Mouse (Mus musculus) hindbrain, embryonic 13.5 days (tissue): ENCODE results near the gene Pcbp2. TPM values are rescaled to one million over a fixed set of nuclear protein-coding genes. Genes with fewer than 3 reads are reported as not detected.

ENCODE experiments used
- ATAC-seq: fragments of 200-750 bp; cut with Nextera tagmentation; 2 replicates; pipeline ENCODE4 v1.8.0; 2017; ENCODE audit warnings: moderate TSS enrichment; ENCODE audit not compliant: low FRiP score
- H3K27ac ChIP-seq: fragments of 300-500 bp; sonication (generic); 2 replicates; pipeline ENCODE4 v1.5.1; 2015; ENCODE audit warnings: inconsistent platforms, mild to moderate bottlenecking, moderate library complexity
- H3K27me3 ChIP-seq: fragments of 300-500 bp; sonication (generic); 2 replicates; pipeline ENCODE4 v1.6.1; 2015; ENCODE audit warnings: mild to moderate bottlenecking, inconsistent platforms
- H3K36me3 ChIP-seq: fragments of 300-500 bp; sonication (generic); 2 replicates; pipeline ENCODE4 v1.6.1; 2015; ENCODE audit warnings: mild to moderate bottlenecking, inconsistent platforms
- H3K4me1 ChIP-seq: fragments of 300-500 bp; sonication (generic); replicated peaks from 2 replicates; pipeline ENCODE4 v1.6.1; 2015; ENCODE audit warnings: inconsistent platforms
- H3K4me2 ChIP-seq: fragments of 300-500 bp; sonication (generic); 2 replicates; pipeline ENCODE4 v1.6.1; 2015; ENCODE audit warnings: inconsistent platforms, mild to moderate bottlenecking, moderate library complexity
- H3K4me3 ChIP-seq: fragments of 300-500 bp; sonication (generic); 2 replicates; pipeline ENCODE4 v1.5.1; 2015; ENCODE audit warnings: mild to moderate bottlenecking, inconsistent platforms
- H3K9ac ChIP-seq: fragments of 300-500 bp; sonication (generic); 2 replicates; pipeline ENCODE4 v1.6.1; 2015; ENCODE audit warnings: mild to moderate bottlenecking, inconsistent platforms
- H3K9me3 ChIP-seq: fragments of 300-500 bp; sonication (generic); 2 replicates; pipeline ENCODE4 v1.6.1; 2016; ENCODE audit warnings: inconsistent platforms
- WGBS: fragments of 180-500 bp; shearing (Covaris S2); methylation state at CpG from one replicate; pipeline ENCODE4 v1.1.7; 2015; 5-methylcytosine and 5-hydroxymethylcytosine counted together
- polyA plus RNA-seq: library from polyadenylated mRNA; unstranded; fragments of >200 nt; fragmentation: Nextera tagmentation; extraction: Ambion mirVana; gene quantifications from 2 replicates; pipeline ENCODE4 v1.2.1, GENCODE M21; 2015

The Pcbp2 gene
- polyA plus RNA-seq, 1 experiment from 2014 or later, result 148 TPM

DNA sequence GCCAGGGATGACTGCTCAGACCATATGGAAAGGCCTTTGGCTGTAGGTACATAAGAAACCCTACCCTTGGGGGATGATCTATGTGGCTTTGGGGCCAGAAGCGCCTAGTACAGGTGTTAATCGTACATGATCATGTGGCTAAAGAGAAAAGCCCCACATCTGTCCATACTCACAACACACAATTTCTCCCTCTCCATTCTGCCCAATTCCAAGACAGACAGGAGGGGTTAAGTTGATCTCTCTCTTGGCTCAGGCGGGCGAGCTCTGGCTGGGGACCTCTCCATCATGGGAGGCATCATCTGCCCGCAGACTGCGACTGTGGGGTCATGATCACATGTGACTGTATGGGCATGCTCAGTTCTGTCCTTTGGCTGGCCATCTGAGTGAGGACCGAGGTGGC is 63.6 kb downstream of the Pcbp2 start:
- H3K4me2 ChIP-seq, result no peak overlapping the region
- no peaks in the 10 kb centered on the region for H3K9me3 ChIP-seq
- H3K4me3 ChIP-seq, result no peak overlapping the region
- no peak overlapping the region for H3K9ac ChIP-seq
- WGBS, result 93% methylated on average over 7 of the region's 7 CpGs
- H3K4me1 ChIP-seq, result no peaks in the 10 kb centered on the region
- H3K27me3 ChIP-seq, result no peaks in the 10 kb centered on the region
- no peak for ATAC-seq
- H3K36me3 ChIP-seq, result peaks cover 71% of the 10 kb centered on the region
- H3K27ac ChIP-seq, result no peak overlapping the region

DNA sequence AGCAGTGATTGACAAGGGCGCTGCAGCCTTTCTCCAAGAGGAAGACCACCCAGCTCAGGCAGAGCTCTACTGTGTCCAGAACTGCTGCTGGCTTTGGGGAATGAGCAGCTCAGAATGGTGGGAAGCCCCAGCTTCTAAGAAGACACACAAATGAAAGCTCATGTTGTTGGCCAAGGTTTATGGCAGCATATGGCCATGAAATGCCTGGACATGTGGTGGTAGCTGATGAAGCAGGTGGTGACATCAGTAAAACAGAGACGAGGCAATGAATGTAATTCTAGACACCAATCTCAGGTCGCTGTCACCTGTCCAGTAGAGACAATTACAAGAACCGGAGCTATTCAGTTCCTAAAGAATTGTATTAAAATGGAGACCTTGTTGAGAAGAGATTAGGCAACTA is 74.5 kb downstream of the Pcbp2 start:
- peaks cover 57% of the 10 kb centered on the region for H3K36me3 ChIP-seq
- no peak overlapping the region for H3K4me2 ChIP-seq
- ATAC-seq, result no peak

DNA sequence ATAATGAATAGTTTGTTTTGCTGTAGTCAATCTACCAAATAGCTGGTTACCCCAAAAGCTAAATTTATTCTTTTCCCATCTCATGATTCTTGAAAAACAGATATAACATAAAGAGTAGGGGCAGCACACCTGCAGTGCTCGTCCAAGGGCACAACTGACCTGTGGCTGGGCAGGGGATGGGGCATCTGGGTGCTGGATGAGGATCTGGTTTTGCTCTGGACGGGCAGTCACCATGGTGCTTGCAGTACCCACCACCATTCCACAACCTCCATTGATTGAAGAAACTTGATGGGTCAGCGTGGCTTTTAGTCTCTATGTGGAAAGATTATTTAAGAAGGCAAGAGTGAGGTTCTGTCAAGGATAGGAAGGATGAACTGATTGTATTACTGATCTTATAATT is 75.9 kb downstream of the Pcbp2 start:
- Histone ChIP-seq H3K9ac (no peak overlapping the region), H3K27me3 (no peaks in the 10 kb centered on the region), H3K9me3 (no peaks in the 10 kb centered on the region), H3K4me2 (no peak overlapping the region), H3K36me3 (peaks cover 49% of the 10 kb centered on the region), H3K4me1 (peaks cover 8% of the 10 kb centered on the region; the same call in 1 of the 2 replicates), H3K4me3 (no peak overlapping the region), H3K27ac (peak overlapping the region; percentile 76; the same call in 1 of the 2 replicates)
- WGBS, result 92% methylated on average over 3 of the region's 3 CpGs
- ATAC-seq, result no peak

More for the DNA sequence above, 74.5 kb downstream of the Pcbp2 start:
- WGBS, result 92% methylated on average over 4 of the region's 4 CpGs
- H3K27ac ChIP-seq, result no peak overlapping the region
- H3K4me3 ChIP-seq, result no peak overlapping the region
- no peak overlapping the region for H3K9ac ChIP-seq
- no peaks in the 10 kb centered on the region for H3K27me3 ChIP-seq
- H3K4me1 ChIP-seq, result peaks cover 8% of the 10 kb centered on the region; the same call in 1 of the 2 replicates
- H3K9me3 ChIP-seq, result no peaks in the 10 kb centered on the region

DNA sequence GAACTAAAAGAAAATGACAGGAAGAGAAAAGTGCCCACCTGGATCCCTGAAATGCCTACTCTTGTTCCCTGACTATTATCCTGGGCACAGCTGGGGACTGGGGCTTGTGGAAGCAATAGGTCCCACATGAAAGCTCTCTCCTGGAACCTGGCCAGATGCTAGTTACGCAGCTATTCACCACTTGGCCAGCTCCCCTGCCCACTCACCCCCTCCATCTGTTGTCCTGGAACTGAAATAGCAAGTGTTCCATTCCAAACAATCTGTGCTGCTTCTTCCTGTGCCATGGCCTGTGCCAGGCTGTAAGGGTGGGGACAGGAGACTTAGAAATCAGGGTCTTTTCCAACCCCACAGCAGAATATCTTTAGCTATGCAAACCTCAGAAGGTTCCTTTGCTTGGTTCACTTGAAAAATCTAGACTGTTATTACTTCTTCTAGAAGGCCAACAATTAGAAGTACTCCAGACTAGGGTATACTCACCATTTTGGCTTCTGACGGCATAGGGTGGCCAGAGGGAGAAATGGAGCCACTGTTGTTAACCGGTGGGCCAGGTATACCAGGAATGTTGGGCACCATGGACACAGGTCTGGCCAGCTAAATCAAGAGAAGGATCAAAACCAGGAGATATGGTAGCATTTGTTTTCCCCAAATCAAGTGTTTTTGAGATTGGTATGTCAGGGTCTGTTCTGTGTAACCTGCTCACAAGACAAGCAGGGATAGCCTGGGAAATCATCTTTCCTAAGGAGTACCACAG is 76.5 kb downstream of the Pcbp2 start:
- peaks cover 8% of the 10 kb centered on the region; the same call in 1 of the 2 replicates for H3K4me1 ChIP-seq
- H3K36me3 ChIP-seq, result peaks cover 47% of the 10 kb centered on the region
- H3K9me3 ChIP-seq, result no peaks in the 10 kb centered on the region
- H3K9ac ChIP-seq, result no peak overlapping the region
- no peak overlapping the region for H3K4me2 ChIP-seq
- peak; percentile 39 for ATAC-seq
- WGBS, result 78% methylated on average over 3 of the region's 3 CpGs
- no peak overlapping the region for H3K4me3 ChIP-seq
- peak overlapping the region; percentile 76 for H3K27ac ChIP-seq
- H3K27me3 ChIP-seq, result no peaks in the 10 kb centered on the region

DNA sequence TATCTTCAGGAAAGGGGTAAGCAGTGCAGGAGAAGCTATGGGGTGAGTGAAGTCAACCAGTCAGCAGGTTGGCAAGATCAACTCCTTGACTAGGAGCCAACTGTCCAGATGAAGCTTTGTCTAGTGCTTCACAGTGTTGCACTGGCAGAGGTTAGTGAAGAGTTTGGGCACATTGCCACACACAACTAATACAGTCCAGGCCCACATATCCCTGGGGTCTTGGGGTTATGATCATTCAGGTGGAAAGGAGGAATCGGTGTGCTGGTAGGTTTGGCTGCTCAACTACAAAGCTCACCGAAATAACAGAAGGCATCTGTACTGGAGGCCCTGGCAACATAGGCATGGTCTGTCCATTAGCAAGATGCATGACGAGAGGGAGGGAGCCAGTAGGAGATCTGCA is 77.1 kb downstream of the Pcbp2 start:
- WGBS, result 91% methylated on average over 3 of the region's 3 CpGs
- peak overlapping the region; percentile 76 for H3K27ac ChIP-seq

More for the DNA sequence above, 77.1 kb downstream of the Pcbp2 start:
- H3K4me3 ChIP-seq, result no peak overlapping the region
- peaks cover 8% of the 10 kb centered on the region; the same call in 1 of the 2 replicates for H3K4me1 ChIP-seq
- no peaks in the 10 kb centered on the region for H3K27me3 ChIP-seq
- no peak overlapping the region for H3K4me2 ChIP-seq
- H3K36me3 ChIP-seq, result peaks cover 48% of the 10 kb centered on the region
- H3K9me3 ChIP-seq, result no peaks in the 10 kb centered on the region
- no peak overlapping the region for H3K9ac ChIP-seq
- ATAC-seq, result no peak

Other genes starting within 250 kb of the Pcbp2 start
- 0.45 and 1.5 TPM in 2 replicates for gene Itgb7, start 238.6 kb upstream of the Pcbp2 start, polyA plus RNA-seq
- gene Rarg, start 213.0 kb upstream of the Pcbp2 start, polyA plus RNA-seq, result 5.7 and 7.1 TPM in 2 replicates
- 0.14 and 0.22 TPM in 2 replicates for gene Gm9918, start 200.0 kb upstream of the Pcbp2 start, polyA plus RNA-seq
- gene Mfsd5, start 191.1 kb upstream of the Pcbp2 start, polyA plus RNA-seq, result 54.7 TPM in 2 replicates
- 7.0 and 7.2 TPM in 2 replicates for gene Espl1, start 174.3 kb upstream of the Pcbp2 start, polyA plus RNA-seq
- gene Pfdn5, start 144.4 kb upstream of the Pcbp2 start, polyA plus RNA-seq, result 502 and 514 TPM in 2 replicates
- 91.8 and 96.4 TPM in 2 replicates for gene Myg1, start 138.8 kb upstream of the Pcbp2 start, polyA plus RNA-seq
- gene Aaas, start 119.8 kb upstream of the Pcbp2 start, polyA plus RNA-seq, result 33.3 and 34.8 TPM in 2 replicates
- 1.1 and 1.2 TPM in 2 replicates for gene Sp7, start 103.4 kb upstream of the Pcbp2 start, polyA plus RNA-seq
- gene Sp1, start 64.4 kb upstream of the Pcbp2 start, polyA plus RNA-seq, result 4.6 and 6.0 TPM in 2 replicates
- gene Amhr2, start 25.2 kb upstream of the Pcbp2 start, polyA plus RNA-seq, result 0.14 and 0.40 TPM in 2 replicates
- gene Prr13, start 11.5 kb upstream of the Pcbp2 start, polyA plus RNA-seq, result 107 and 109 TPM in 2 replicates
- 6.3 and 17.2 TPM in 2 replicates for gene Gm10337, start 33.2 kb downstream of the Pcbp2 start, polyA plus RNA-seq
- gene Map3k12, start 46.5 kb downstream of the Pcbp2 start, polyA plus RNA-seq, result 48.9 and 49.6 TPM in 2 replicates
- 94.5 and 94.6 TPM in 2 replicates for gene Tarbp2, start 47.7 kb downstream of the Pcbp2 start, polyA plus RNA-seq
- gene Npff, start 54.4 kb downstream of the Pcbp2 start, polyA plus RNA-seq, result 6.1 and 7.1 TPM in 2 replicates
- gene Gm28047, start 154.5 kb downstream of the Pcbp2 start, polyA plus RNA-seq, result not detected in 2 replicates
- gene Atf7, start 154.9 kb downstream of the Pcbp2 start, polyA plus RNA-seq, result 19.7 and 21.1 TPM in 2 replicates
- 48.7 and 56.4 TPM in 2 replicates for gene Atp5g2, start 201.8 kb downstream of the Pcbp2 start, polyA plus RNA-seq